Mouse (Mus musculus): ENCODE measurements around the gene Hoxb2. TPM values are rescaled to one million over a fixed set of nuclear protein-coding genes. Genes with fewer than 3 reads are reported as not detected.

Gene Hoxb2
- polyA plus RNA-seq, 1 experiment from 2014 or later: 36.1 TPM

- 0 out of 2 replicates have a peak, but pooled peaks cover 4% of the 10 kb centered on the region for H3K36me3 ChIP-seq (ENCODE audit: insufficient read depth, low read length)
- peak overlapping the region; percentile 71 for H3K4me3 ChIP-seq (ENCODE audit: low read length)
- peak overlapping the region; percentile 90 for H3K4me2 ChIP-seq (replicated peaks; ENCODE audit: low read depth, low read length)
- H3K27ac ChIP-seq (ENCODE audit: low read length): peak overlapping the region; percentile 99
- ATAC-seq (ENCODE audit: low FRiP score, low TSS enrichment): no peak
- no peaks in the 10 kb centered on the region for H3K9me3 ChIP-seq (ENCODE audit: low read length)
- no peaks in the 10 kb centered on the region for H3K27me3 ChIP-seq (ENCODE audit: insufficient read depth, low read length)
- H3K9ac ChIP-seq (replicated peaks; ENCODE audit: low read length): peak overlapping the region; percentile 90
- 10% methylated on average over 5 of the region's 5 CpGs for WGBS
- peaks cover 66% of the 10 kb centered on the region for H3K4me1 ChIP-seq (ENCODE audit: insufficient read depth, low read length)
Measured at GRCm38 (mm10) chr11:96315344-96315681, 35.0 kb upstream of the Hoxb2 start.

GRCm38 (mm10) chr11:96316696-96317607 is 33.4 kb upstream of the Hoxb2 start:
- H3K9ac ChIP-seq (replicated peaks; ENCODE audit: low read length): peak overlapping the region; percentile 90
- no peak for ATAC-seq (ENCODE audit: low FRiP score, low TSS enrichment)
- H3K4me3 ChIP-seq (ENCODE audit: low read length): peak overlapping the region; percentile 71
- H3K36me3 ChIP-seq (ENCODE audit: insufficient read depth, low read length): 0 out of 2 replicates have a peak, but pooled peaks cover 4% of the 10 kb centered on the region
- H3K4me2 ChIP-seq (replicated peaks; ENCODE audit: low read depth, low read length): peak overlapping the region; percentile 90
- H3K27ac ChIP-seq (ENCODE audit: low read length): peak overlapping the region; percentile 99
- no peaks in the 10 kb centered on the region for H3K9me3 ChIP-seq (ENCODE audit: low read length)
- H3K4me1 ChIP-seq (ENCODE audit: insufficient read depth, low read length): peaks cover 71% of the 10 kb centered on the region
- 7% methylated on average over 18 of the region's 18 CpGs for WGBS
- H3K27me3 ChIP-seq (ENCODE audit: insufficient read depth, low read length): no peaks in the 10 kb centered on the region

GRCm38 (mm10) chr11:96317608-96318367 is 32.5 kb upstream of the Hoxb2 start, which contains the start of gene Hoxb4:
Hoxb4 (plus strand) TSS chr11:96318267.
- no peaks in the 10 kb centered on the region for H3K9me3 ChIP-seq (ENCODE audit: low read length)
- 0 out of 2 replicates have a peak, but pooled peaks cover 4% of the 10 kb centered on the region for H3K36me3 ChIP-seq (ENCODE audit: insufficient read depth, low read length)
- H3K27ac ChIP-seq (ENCODE audit: low read length): peak within 1 kb of the TSS; percentile 99
- peak within 1 kb of the TSS; percentile 71 for H3K4me3 ChIP-seq (ENCODE audit: low read length)
- H3K27me3 ChIP-seq (ENCODE audit: insufficient read depth, low read length): no peaks in the 10 kb centered on the region
- ATAC-seq (ENCODE audit: low FRiP score, low TSS enrichment): peak; percentile 6; the same call in 1 of the 2 replicates
- 7% methylated on average over 28 of the region's 28 CpGs for WGBS
- peak within 1 kb of the TSS; percentile 90 for H3K4me2 ChIP-seq (replicated peaks; ENCODE audit: low read depth, low read length)
- peaks cover 72% of the 10 kb centered on the region for H3K4me1 ChIP-seq (ENCODE audit: insufficient read depth, low read length)
- H3K9ac ChIP-seq (replicated peaks; ENCODE audit: low read length): peak within 1 kb of the TSS; percentile 90

- WGBS: under 1% methylated on average over 38 of the region's 45 CpGs
- H3K4me3 ChIP-seq (ENCODE audit: low read length): peak overlapping the region; percentile 71
- peak overlapping the region; percentile 90 for H3K9ac ChIP-seq (replicated peaks; ENCODE audit: low read length)
- peak overlapping the region; percentile 99 for H3K27ac ChIP-seq (ENCODE audit: low read length)
- H3K27me3 ChIP-seq (ENCODE audit: insufficient read depth, low read length): no peaks in the 10 kb centered on the region
- H3K4me1 ChIP-seq (ENCODE audit: insufficient read depth, low read length): peaks cover 72% of the 10 kb centered on the region
- H3K9me3 ChIP-seq (ENCODE audit: low read length): no peaks in the 10 kb centered on the region
- peak; percentile 76 for ATAC-seq (ENCODE audit: low FRiP score, low TSS enrichment)
- H3K4me2 ChIP-seq (replicated peaks; ENCODE audit: low read depth, low read length): peak overlapping the region; percentile 90
- H3K36me3 ChIP-seq (ENCODE audit: insufficient read depth, low read length): 0 out of 2 replicates have a peak, but pooled peaks cover 4% of the 10 kb centered on the region
Measured at GRCm38 (mm10) chr11:96318368-96319070, 31.8 kb upstream of the Hoxb2 start.

GRCm38 (mm10) chr11:96319071-96319902 is 31.0 kb upstream of the Hoxb2 start:
- Histone ChIP-seq H3K27me3 (ENCODE audit: insufficient read depth, low read length) (no peaks in the 10 kb centered on the region), H3K36me3 (ENCODE audit: insufficient read depth, low read length) (0 out of 2 replicates have a peak, but pooled peaks cover 4% of the 10 kb centered on the region), H3K4me1 (ENCODE audit: insufficient read depth, low read length) (peaks cover 72% of the 10 kb centered on the region), H3K27ac (ENCODE audit: low read length) (peak overlapping the region; percentile 99), H3K9ac (replicated peaks; ENCODE audit: low read length) (peak overlapping the region; percentile 90), H3K9me3 (ENCODE audit: low read length) (no peaks in the 10 kb centered on the region), H3K4me2 (replicated peaks; ENCODE audit: low read depth, low read length) (peak overlapping the region; percentile 90), H3K4me3 (ENCODE audit: low read length) (peak overlapping the region; percentile 71)
- ATAC-seq (ENCODE audit: low FRiP score, low TSS enrichment): peak; percentile 87
- under 1% methylated on average over 26 of the region's 34 CpGs for WGBS

GRCm38 (mm10) chr11:96319910-96320309 is 30.4 kb upstream of the Hoxb2 start:
- Histone ChIP-seq H3K4me1 (ENCODE audit: insufficient read depth, low read length) (peaks cover 75% of the 10 kb centered on the region), H3K9ac (replicated peaks; ENCODE audit: low read length) (peak overlapping the region; percentile 90), H3K27me3 (ENCODE audit: insufficient read depth, low read length) (no peaks in the 10 kb centered on the region), H3K4me3 (ENCODE audit: low read length) (peak overlapping the region; percentile 71), H3K4me2 (replicated peaks; ENCODE audit: low read depth, low read length) (peak overlapping the region; percentile 90), H3K27ac (ENCODE audit: low read length) (peak overlapping the region; percentile 99), H3K9me3 (ENCODE audit: low read length) (no peaks in the 10 kb centered on the region), H3K36me3 (ENCODE audit: insufficient read depth, low read length) (0 out of 2 replicates have a peak, but pooled peaks cover 2% of the 10 kb centered on the region)
- peak; percentile 5; the same call in 1 of the 2 replicates for ATAC-seq (ENCODE audit: low FRiP score, low TSS enrichment)
- 1% methylated on average over 29 of the region's 29 CpGs for WGBS

GRCm38 (mm10) chr11:96320688-96321087 is 29.6 kb upstream of the Hoxb2 start:
- H3K9me3 ChIP-seq (ENCODE audit: low read length): no peaks in the 10 kb centered on the region
- 8% methylated on average over 17 of the region's 17 CpGs for WGBS
- H3K4me3 ChIP-seq (ENCODE audit: low read length): peak overlapping the region; percentile 71
- ATAC-seq (ENCODE audit: low FRiP score, low TSS enrichment): no peak
- no peaks in the 10 kb centered on the region for H3K27me3 ChIP-seq (ENCODE audit: insufficient read depth, low read length)
- peak overlapping the region; percentile 90 for H3K9ac ChIP-seq (replicated peaks; ENCODE audit: low read length)
- peak overlapping the region; percentile 90 for H3K4me2 ChIP-seq (replicated peaks; ENCODE audit: low read depth, low read length)
- peaks cover 75% of the 10 kb centered on the region for H3K4me1 ChIP-seq (ENCODE audit: insufficient read depth, low read length)
- H3K36me3 ChIP-seq (ENCODE audit: insufficient read depth, low read length): no peaks in the 10 kb centered on the region
- H3K27ac ChIP-seq (ENCODE audit: low read length): peak overlapping the region; percentile 99

GRCm38 (mm10) chr11:96321846-96322245 is 28.5 kb upstream of the Hoxb2 start:
- peaks cover 74% of the 10 kb centered on the region for H3K4me1 ChIP-seq (ENCODE audit: insufficient read depth, low read length)
- no peaks in the 10 kb centered on the region for H3K9me3 ChIP-seq (ENCODE audit: low read length)
- ATAC-seq (ENCODE audit: low FRiP score, low TSS enrichment): no peak
- H3K4me2 ChIP-seq (replicated peaks; ENCODE audit: low read depth, low read length): peak overlapping the region; percentile 90
- H3K9ac ChIP-seq (replicated peaks; ENCODE audit: low read length): peak overlapping the region; percentile 90
- H3K27ac ChIP-seq (ENCODE audit: low read length): peak overlapping the region; percentile 99
- peak overlapping the region; percentile 71 for H3K4me3 ChIP-seq (ENCODE audit: low read length)
- no peaks in the 10 kb centered on the region; the same call in 1 of the 2 replicates for H3K36me3 ChIP-seq (ENCODE audit: insufficient read depth, low read length)
- WGBS: 19% methylated on average over 5 of the region's 5 CpGs
- H3K27me3 ChIP-seq (ENCODE audit: insufficient read depth, low read length): no peaks in the 10 kb centered on the region
